Mouse (Mus musculus) neural tube, embryonic 13.5 days (tissue): ENCODE results near the gene Fkbp10. TPM values are rescaled to one million over a fixed set of nuclear protein-coding genes. Genes with fewer than 3 reads are reported as not detected.

ENCODE experiments used
- ATAC-seq: fragments of 200-750 bp; cut with Nextera tagmentation; 2 replicates; pipeline ENCODE4 v1.8.0; 2017; ENCODE audit warnings: low read depth, mild to moderate bottlenecking, moderate TSS enrichment, moderate library complexity
- H3K27ac ChIP-seq: fragments of 300-500 bp; sonication (generic); replicated peaks from 2 replicates; pipeline ENCODE4 v1.5.1; 2015; ENCODE audit warnings: moderate library complexity, mild to moderate bottlenecking, inconsistent platforms
- H3K27me3 ChIP-seq: fragments of 300-500 bp; sonication (generic); 2 replicates; pipeline ENCODE4 v1.6.1; 2015; ENCODE audit warnings: mild to moderate bottlenecking, inconsistent platforms
- H3K36me3 ChIP-seq: fragments of 300-500 bp; sonication (generic); 2 replicates; pipeline ENCODE4 v1.6.1; 2015; ENCODE audit warnings: mild to moderate bottlenecking, inconsistent platforms
- H3K4me1 ChIP-seq: fragments of 300-500 bp; sonication (generic); replicated peaks from 2 replicates; pipeline ENCODE4 v1.6.1; 2015; ENCODE audit warnings: inconsistent platforms
- H3K4me2 ChIP-seq: fragments of 300-500 bp; sonication (generic); 2 replicates; pipeline ENCODE4 v1.6.1; 2015; ENCODE audit warnings: inconsistent platforms, mild to moderate bottlenecking, moderate library complexity
- H3K4me3 ChIP-seq: fragments of 300-500 bp; sonication (generic); 2 replicates; pipeline ENCODE4 v1.5.1; 2015; ENCODE audit warnings: mild to moderate bottlenecking, inconsistent platforms
- H3K9ac ChIP-seq: fragments of 300-500 bp; sonication (generic); 2 replicates; pipeline ENCODE4 v1.6.1; 2015; ENCODE audit warnings: moderate library complexity, mild to moderate bottlenecking, inconsistent platforms
- H3K9me3 ChIP-seq: fragments of 300-500 bp; sonication (generic); 2 replicates; pipeline ENCODE4 v1.6.1; 2016; ENCODE audit warnings: inconsistent platforms
- WGBS: fragments of 180-500 bp; shearing (Covaris S2); methylation state at CpG from one replicate; pipeline ENCODE4 v1.1.7; 2015; 5-methylcytosine and 5-hydroxymethylcytosine counted together
- polyA plus RNA-seq: library from polyadenylated mRNA; unstranded; fragments of >200 nt; fragmentation: Nextera tagmentation; extraction: Ambion mirVana; gene quantifications from 2 replicates; pipeline ENCODE4 v1.2.1, GENCODE M21; 2015

Gene Fkbp10
- polyA plus RNA-seq, 1 experiment from 2014 or later = 33.5 TPM

DNA sequence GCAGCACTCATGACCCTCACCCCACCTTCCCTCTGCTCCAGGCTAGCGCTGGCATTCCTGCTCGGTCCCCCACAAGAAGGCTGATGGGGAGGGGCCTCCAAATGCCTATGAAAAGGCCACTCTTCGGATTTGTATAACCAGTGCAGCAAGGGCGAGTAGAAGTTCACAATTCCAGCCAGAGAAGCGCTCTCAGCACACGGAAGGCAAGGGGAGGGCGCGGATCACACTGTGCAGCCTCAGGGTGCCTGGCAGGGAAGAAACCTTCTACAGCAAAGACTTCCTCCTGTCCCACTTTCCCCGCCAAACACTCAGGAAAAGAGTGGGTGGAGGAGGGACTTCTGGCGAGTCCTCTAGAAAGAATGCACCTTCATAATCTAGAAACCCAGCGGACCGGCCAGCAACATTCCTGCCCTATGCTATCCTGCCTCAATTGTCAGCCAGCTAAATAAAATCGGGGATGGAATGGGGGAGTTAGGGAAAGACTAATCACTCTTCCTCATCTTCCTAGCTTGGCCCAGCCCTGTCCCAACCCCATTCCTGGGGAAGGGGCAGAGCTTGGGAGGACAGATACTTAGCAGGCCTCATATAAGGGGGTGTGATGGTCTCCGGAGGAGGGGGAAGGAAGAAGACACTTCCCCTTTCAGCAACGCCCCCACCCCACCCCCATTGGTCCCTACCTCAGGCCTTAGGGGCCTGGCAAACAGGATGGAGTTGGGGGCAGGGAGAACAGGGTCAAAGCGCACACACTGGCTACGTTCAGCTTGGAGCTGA is 19.5 kb upstream of the Fkbp10 start:
- H3K4me2 ChIP-seq = peak overlapping the region; percentile 71
- ATAC-seq = no peak
- peak overlapping the region; percentile 68; the same call in 1 of the 2 replicates for H3K27ac ChIP-seq
- peak overlapping the region; percentile 80 for H3K9ac ChIP-seq
- peak overlapping the region; percentile 67 for H3K4me3 ChIP-seq
- H3K27me3 ChIP-seq = peaks cover 28% of the 10 kb centered on the region
- no peaks in the 10 kb centered on the region for H3K9me3 ChIP-seq
- 39% methylated on average over 17 of the region's 17 CpGs for WGBS
- H3K4me1 ChIP-seq = peaks cover 51% of the 10 kb centered on the region
- no peaks in the 10 kb centered on the region for H3K36me3 ChIP-seq

DNA sequence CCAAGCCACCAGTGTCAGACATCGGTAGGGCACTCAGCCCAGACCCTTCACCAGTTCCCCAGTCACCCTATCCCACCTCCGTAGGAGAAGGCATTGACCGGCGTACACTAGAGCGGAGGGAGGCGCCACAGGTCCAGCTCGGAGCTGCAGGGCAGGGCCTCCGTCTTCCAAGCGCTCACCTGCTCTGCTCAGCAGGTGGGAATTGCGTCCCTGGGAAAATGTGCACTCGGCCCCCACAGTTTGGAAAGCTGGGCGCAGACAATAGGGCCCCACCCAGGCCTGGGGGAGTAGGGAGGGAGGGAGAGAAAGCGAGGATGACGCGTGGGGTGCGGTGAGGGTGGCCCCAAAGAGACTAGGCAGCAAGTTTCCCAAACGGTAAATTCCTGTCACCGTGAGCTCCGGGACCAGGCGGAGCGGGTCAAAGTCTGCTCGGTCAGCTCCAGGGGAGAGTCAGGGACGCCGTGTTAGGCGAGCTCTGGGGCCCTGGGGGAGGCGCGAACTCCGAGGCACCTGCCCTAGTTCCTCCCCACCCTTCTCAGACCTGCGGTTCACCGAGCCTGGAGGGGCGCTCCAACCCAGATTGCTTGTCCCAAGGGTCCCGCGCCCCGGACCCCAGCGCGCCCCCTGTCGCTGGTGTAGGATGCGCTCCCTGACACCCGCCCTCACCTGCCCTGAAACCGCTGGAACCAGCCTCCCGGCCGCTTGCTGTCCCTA is 18.5 kb upstream of the Fkbp10 start:
- peak overlapping the region; percentile 68 for H3K27ac ChIP-seq
- no peaks in the 10 kb centered on the region for H3K36me3 ChIP-seq
- peak overlapping the region; percentile 71 for H3K4me2 ChIP-seq
- H3K4me1 ChIP-seq = peaks cover 51% of the 10 kb centered on the region
- 5% methylated on average over 42 of the region's 42 CpGs for WGBS
- H3K4me3 ChIP-seq = peak overlapping the region; percentile 67
- H3K27me3 ChIP-seq = peaks cover 28% of the 10 kb centered on the region
- H3K9ac ChIP-seq = peak overlapping the region; percentile 80
- no peaks in the 10 kb centered on the region for H3K9me3 ChIP-seq
- ATAC-seq = peak; percentile 51

DNA sequence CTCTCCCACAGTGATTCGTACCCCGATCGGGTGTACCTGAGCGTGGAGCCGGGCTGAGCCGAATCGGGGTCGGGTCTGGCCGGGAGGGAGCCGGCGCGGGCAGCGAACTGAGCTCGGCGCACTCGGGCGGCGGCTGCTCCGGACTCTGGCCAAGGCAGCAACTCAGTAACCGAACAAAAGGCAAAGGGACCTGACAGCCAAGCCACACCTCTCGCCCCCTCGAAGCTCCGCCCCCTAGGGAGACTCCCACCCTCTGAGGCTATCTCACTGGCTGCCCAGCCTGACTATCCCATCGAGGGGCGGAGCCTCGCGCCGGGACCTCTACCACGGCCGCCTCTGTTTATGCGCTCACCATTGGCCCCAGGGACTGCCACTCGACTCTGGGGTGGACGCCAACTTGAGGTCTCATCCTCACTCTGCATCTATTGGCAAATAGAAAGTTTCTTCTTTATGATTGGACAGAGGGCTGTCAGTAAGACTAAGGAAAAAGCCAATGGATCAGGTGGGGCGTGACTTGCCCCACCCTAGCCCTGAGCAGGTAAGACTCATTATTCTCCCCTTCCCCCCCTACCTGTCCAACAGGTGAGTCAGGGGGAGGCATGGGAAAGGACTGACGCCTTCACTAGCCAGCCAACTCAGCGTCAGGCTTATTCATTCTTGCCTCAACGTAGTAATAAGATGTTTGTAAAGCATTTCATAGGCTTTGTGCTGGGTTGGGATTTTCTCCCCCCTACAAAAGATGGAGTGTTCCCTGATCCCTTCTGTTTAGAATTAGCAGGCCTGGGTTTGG is 17.7 kb upstream of the Fkbp10 start, which contains the start of gene Jup:
Gene Jup (minus strand): TSS at position 164 of the 790 bp plus-strand sequence.
- Histone ChIP-seq H3K9me3 (no peaks in the 10 kb centered on the region), H3K4me2 (peak within 1 kb of the TSS; percentile 71), H3K36me3 (no peaks in the 10 kb centered on the region), H3K4me3 (peak within 1 kb of the TSS; percentile 67), H3K4me1 (peaks cover 52% of the 10 kb centered on the region), H3K9ac (peak within 1 kb of the TSS; percentile 80), H3K27ac (peak within 1 kb of the TSS; percentile 68), H3K27me3 (peaks cover 28% of the 10 kb centered on the region)
- peak; percentile 99 for ATAC-seq
- under 1% methylated on average over 37 of the region's 37 CpGs for WGBS

DNA sequence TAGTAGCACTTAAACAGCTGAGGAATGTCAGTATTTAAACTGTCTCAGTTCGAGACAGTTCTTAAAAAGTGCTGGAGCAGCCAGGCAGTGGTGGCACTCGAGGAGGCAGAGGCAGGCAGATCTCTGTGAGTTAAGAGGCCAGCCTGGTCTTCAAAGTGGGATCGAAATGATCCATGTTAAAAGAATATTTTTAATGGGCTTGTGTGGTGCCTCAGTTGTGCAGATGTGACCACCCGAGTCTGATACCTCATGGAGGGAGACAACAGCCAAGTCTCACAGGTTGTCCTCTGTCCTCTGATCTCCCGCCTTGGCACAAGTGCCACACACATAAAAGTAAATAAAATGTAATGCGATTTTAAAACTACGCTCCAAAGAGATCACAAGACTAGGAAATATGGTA is 17.0 kb upstream of the Fkbp10 start:
- WGBS = 96% methylated on average over 7 of the region's 7 CpGs
- no peaks in the 10 kb centered on the region for H3K9me3 ChIP-seq
- no peak overlapping the region for H3K27ac ChIP-seq
- peak overlapping the region; percentile 71; the same call in 1 of the 2 replicates for H3K4me2 ChIP-seq
- no peaks in the 10 kb centered on the region for H3K36me3 ChIP-seq
- H3K27me3 ChIP-seq = peaks cover 28% of the 10 kb centered on the region
- no peak overlapping the region for H3K9ac ChIP-seq
- peaks cover 45% of the 10 kb centered on the region for H3K4me1 ChIP-seq
- H3K4me3 ChIP-seq = no peak overlapping the region
- no peak for ATAC-seq

DNA sequence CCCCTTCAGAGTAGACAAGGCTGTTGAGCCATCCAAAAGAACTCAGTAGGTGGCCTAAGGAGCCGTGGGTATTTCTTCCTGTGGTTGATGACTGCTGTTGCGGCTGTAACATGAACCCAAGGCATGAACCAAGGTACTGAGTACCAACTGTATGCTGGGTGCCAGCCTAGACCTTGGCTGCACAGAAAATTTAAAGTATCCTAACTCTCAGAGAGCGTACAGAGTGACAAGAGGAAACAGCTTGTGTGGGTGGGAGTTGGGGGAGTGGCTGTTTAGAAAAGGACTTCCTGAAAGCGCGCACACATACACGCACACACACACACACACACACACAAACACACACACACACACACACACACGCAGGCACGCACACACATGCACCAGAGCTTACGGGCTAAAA is 16.2 kb upstream of the Fkbp10 start:
- H3K27me3 ChIP-seq = peaks cover 28% of the 10 kb centered on the region
- no peak overlapping the region for H3K4me3 ChIP-seq
- 78% methylated on average over 9 of the region's 9 CpGs for WGBS
- H3K36me3 ChIP-seq = no peaks in the 10 kb centered on the region
- H3K9ac ChIP-seq = no peak overlapping the region
- H3K4me2 ChIP-seq = no peak overlapping the region
- H3K9me3 ChIP-seq = no peaks in the 10 kb centered on the region
- peaks cover 37% of the 10 kb centered on the region for H3K4me1 ChIP-seq
- ATAC-seq = no peak
- H3K27ac ChIP-seq = no peak overlapping the region

DNA sequence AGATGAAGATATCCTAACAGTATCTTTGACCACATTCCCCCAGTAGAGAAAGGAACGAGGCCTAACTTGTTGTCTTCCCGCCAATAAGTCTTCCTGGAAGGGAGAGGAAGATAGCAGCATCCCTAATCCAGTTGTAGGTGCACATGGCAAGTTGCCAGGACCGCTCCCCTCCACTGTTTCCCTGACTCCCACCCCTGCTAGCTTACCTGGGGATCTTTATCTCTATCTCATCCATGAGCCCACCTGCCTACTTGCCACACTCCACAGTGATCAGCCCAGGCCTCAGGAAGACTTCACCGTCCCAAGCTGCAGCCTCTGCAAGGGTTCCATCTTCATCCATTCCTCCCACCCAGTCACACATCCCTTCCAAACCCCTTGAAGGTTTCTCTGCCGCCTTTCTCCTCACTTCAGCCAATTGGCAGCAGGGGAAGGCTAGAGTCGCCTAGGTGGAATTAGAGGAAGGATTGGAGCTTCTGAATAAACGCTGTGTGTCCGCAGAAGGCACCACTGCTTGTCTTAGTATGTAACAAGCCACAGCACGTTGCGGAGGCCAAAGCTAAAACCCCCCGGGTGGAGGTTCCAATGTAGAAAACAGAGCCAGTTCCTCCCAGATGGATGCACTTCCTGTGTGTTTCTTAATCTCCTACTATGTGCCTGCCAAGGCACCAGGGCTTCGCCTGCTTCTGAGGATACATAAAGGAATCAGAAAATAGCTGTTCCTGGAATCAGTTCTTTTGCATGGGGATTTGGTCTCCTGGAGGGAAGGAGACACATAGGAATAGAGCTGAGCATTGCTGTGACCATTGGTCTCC is 15.6 kb upstream of the Fkbp10 start:
- no peak overlapping the region for H3K27ac ChIP-seq
- H3K4me2 ChIP-seq = no peak overlapping the region
- H3K36me3 ChIP-seq = no peaks in the 10 kb centered on the region
- no peak for ATAC-seq
- H3K4me1 ChIP-seq = peaks cover 33% of the 10 kb centered on the region
- H3K9me3 ChIP-seq = no peaks in the 10 kb centered on the region
- H3K27me3 ChIP-seq = peaks cover 23% of the 10 kb centered on the region
- H3K4me3 ChIP-seq = no peak overlapping the region
- 78% methylated on average over 12 of the region's 12 CpGs for WGBS
- no peak overlapping the region for H3K9ac ChIP-seq

DNA sequence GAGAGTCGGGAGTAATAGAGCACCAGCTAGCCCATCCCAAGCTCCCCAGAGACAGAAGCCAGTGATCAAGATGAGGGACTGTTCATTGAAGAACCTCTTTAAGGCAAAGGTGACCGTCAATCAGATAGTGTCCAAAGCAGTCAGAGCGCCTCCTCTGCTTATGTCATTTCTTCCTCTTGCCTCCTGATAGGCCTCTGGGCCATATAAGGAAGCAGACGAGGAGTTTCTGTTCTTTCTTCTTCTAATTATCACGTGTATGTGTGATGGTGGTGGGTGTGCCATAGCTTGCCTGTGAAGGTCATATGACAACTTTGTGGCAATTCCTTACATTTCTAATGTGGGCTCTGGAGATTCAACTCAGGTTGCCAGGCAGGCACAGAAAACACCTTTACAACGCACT is 14.7 kb upstream of the Fkbp10 start:
- peaks cover 24% of the 10 kb centered on the region for H3K4me1 ChIP-seq
- no peak overlapping the region for H3K4me2 ChIP-seq
- WGBS = 84% methylated on average over 6 of the region's 6 CpGs
- no peak overlapping the region for H3K9ac ChIP-seq
- no peaks in the 10 kb centered on the region for H3K36me3 ChIP-seq
- ATAC-seq = no peak
- no peak overlapping the region for H3K27ac ChIP-seq
- H3K4me3 ChIP-seq = no peak overlapping the region
- H3K27me3 ChIP-seq = peaks cover 13% of the 10 kb centered on the region
- no peaks in the 10 kb centered on the region for H3K9me3 ChIP-seq

DNA sequence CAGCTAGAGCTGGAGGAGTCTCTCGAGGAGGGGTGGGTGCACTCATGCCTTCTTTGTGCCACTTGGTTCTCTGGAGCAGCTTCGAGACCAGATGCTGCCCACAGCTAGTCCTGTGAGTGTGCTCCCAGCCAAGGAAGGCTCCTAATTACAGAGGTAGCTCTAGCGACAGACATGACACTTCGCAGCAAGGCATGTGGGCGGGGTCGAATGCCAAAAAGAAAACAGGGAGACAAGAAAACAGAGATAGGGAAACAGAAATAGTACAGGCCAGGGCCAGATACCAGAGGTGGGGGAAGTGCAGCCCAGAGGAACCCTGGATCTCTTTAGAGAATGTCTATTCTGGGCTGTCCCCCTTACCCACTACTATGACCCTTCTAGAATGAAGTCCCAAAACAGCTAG is 13.3 kb upstream of the Fkbp10 start:
- H3K4me1 ChIP-seq = peaks cover 10% of the 10 kb centered on the region; the same call in 1 of the 2 replicates
- H3K27ac ChIP-seq = no peak overlapping the region
- no peak for ATAC-seq
- 41% methylated on average over 6 of the region's 6 CpGs for WGBS
- H3K36me3 ChIP-seq = no peaks in the 10 kb centered on the region
- no peaks in the 10 kb centered on the region for H3K9me3 ChIP-seq
- H3K4me3 ChIP-seq = no peak overlapping the region
- peaks cover under 1% of the 10 kb centered on the region; the same call in 1 of the 2 replicates for H3K27me3 ChIP-seq
- H3K4me2 ChIP-seq = no peak overlapping the region
- no peak overlapping the region for H3K9ac ChIP-seq

DNA sequence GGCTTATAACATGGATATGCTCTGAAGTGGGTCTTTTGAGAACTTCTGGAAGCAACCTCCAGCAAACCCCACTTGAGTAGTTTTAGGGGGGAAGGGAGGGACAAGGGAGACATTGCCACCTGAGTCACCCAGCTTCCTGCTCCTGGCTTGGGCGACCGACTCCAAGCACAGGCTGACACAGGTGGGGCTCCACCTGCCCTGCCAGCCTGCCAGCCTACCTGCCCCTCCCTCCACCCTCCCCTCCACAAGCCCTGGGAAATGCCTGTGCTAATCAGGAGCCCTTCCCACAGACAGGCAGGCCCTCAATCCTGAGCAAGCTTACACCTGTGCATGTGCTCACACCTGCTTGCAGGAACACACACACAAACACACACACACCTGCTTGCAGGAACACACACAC is 12.8 kb upstream of the Fkbp10 start:
- H3K27ac ChIP-seq = no peak overlapping the region
- H3K27me3 ChIP-seq = no peaks in the 10 kb centered on the region
- no peak overlapping the region for H3K4me3 ChIP-seq
- no peak overlapping the region for H3K9ac ChIP-seq
- 80% methylated on average over 2 of the region's 2 CpGs for WGBS
- no peaks in the 10 kb centered on the region for H3K9me3 ChIP-seq
- H3K4me2 ChIP-seq = no peak overlapping the region
- ATAC-seq = no peak
- no peaks in the 10 kb centered on the region for H3K36me3 ChIP-seq
- H3K4me1 ChIP-seq = peaks cover 9% of the 10 kb centered on the region; the same call in 1 of the 2 replicates

DNA sequence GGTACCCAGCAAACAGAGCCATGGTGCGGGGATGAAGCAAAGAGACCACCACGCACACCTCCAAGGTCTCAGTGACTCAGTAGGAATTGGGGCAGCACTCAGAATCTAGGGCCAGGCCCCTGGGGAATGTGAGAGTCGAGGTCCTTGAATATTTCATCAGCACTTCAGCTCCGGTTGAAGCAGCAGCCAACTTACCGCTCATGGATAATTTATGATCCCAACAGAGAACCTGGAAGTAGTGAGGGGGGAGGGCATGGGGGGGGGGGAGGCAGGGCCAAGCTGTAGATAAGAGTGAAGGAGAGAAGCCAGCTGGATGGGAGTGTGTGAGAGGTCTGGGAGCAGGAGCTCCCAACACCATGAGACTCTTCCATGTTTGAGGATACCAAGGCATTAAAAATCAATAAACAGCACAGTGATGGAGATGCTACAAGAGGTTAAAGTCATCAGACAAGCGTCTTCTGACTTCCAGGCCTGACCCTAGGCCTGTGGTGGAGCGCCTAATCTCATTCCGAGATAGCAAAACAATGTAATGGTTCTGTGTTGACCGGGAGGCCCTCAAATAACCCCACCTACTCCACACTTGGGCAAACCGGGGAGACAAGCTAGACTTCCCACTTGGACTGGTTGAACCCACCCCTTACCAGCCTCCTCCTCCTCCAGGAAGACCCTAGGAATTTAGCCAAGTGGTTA is 11.9 kb upstream of the Fkbp10 start:
- no peaks in the 10 kb centered on the region for H3K36me3 ChIP-seq
- no peaks in the 10 kb centered on the region for H3K9me3 ChIP-seq
- no peak for ATAC-seq
- no peak overlapping the region for H3K27ac ChIP-seq
- no peak overlapping the region for H3K4me2 ChIP-seq
- H3K9ac ChIP-seq = no peak overlapping the region
- H3K4me1 ChIP-seq = peaks cover 9% of the 10 kb centered on the region; the same call in 1 of the 2 replicates
- 64% methylated on average over 10 of the region's 10 CpGs for WGBS
- H3K27me3 ChIP-seq = no peaks in the 10 kb centered on the region
- H3K4me3 ChIP-seq = no peak overlapping the region
